Mouse (Mus musculus) G1E (cell line): ENCODE measurements around the gene Ranbp3l.

Experiments used
- CTCF ChIP-seq: IDR thresholded peaks from 2 replicates; pipeline ENCODE4 v1.5.1; 2012; ENCODE audit warnings: low read depth, low read length, inconsistent platforms, mixed read lengths
- POLR2AphosphoS5 ChIP-seq: IDR thresholded peaks from 2 replicates; pipeline ENCODE4 v1.6.1; 2012; ENCODE audit warnings: low read depth, low read length, inconsistent platforms; ENCODE audit not compliant: insufficient replicate concordance

- no peak for TF ChIP-seq POLR2AphosphoS5
- TF ChIP-seq CTCF = no peak
Observed at GRCm38 (mm10) chr15:9014541-9014940, 46.8 kb downstream of the Ranbp3l start.
